Mouse (Mus musculus) brown adipose tissue, adult 24 weeks (tissue): ENCODE data around the gene Tbc1d17. TPM values are rescaled to one million over a fixed set of nuclear protein-coding genes. Genes with fewer than 3 reads are reported as not detected.

Experiments
- H3K27ac ChIP-seq: fragments of 200-500 bp; replicated peaks from 2 replicates; pipeline ENCODE4 v1.5.1; 2012; ENCODE audit warnings: low read depth, mild to moderate bottlenecking, low read length
- H3K4me1 ChIP-seq: fragments of 200-500 bp; 2 replicates; pipeline ENCODE4 v1.6.1; 2012; ENCODE audit warnings: low read length, mixed read lengths; ENCODE audit not compliant: control insufficient read depth, insufficient read depth, insufficient read length
- H3K4me3 ChIP-seq: fragments of 200-500 bp; 2 replicates; pipeline ENCODE4 v1.5.1; 2012; ENCODE audit warnings: low read depth, mild to moderate bottlenecking, low read length, moderate library complexity; ENCODE audit not compliant: insufficient read depth
- polyA plus RNA-seq: library from polyadenylated mRNA; stranded (reverse); fragments of >200 nt; gene quantifications from 2 replicates; pipeline ENCODE4 v1.2.4, GENCODE M21; 2012; ENCODE audit not compliant: missing spikeins, insufficient read depth, insufficient read length

The Tbc1d17 gene
- polyA plus RNA-seq, 1 experiment, result 28.2 TPM

- H3K4me1 ChIP-seq, result peaks cover 14% of the 10 kb centered on the region
- peak overlapping the region; percentile 7; the same call in 1 of the 2 replicates for H3K27ac ChIP-seq
- no peak overlapping the region for H3K4me3 ChIP-seq
Observed at GRCm38 (mm10) chr7:44835373-44836015, 13.4 kb downstream of the Tbc1d17 start.

DNA sequence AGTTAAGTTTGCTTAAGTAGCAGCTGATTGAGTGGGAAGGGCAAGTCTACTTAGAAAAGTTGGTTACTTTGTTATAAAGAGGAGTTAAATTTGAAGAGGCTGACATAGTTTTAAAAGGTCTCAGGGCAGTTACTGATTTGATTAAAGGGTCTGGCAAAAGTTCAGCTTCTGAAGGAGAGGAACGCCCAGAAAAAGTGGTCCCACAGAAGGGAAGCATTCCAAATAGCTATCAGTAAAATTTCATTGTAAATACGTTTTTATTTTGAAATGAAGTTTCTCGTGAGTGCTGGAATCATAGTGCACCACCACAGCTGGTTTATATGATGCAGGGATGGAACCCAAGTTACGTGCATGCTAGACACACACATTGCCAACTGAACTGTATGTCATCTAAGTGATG lies 16.1 kb downstream of the Tbc1d17 start:
- no peak overlapping the region for H3K4me3 ChIP-seq
- H3K4me1 ChIP-seq, result peaks cover 8% of the 10 kb centered on the region
- H3K27ac ChIP-seq, result no peak overlapping the region

GRCm38 (mm10) chr7:44828706-44829105 lies 20.2 kb downstream of the Tbc1d17 start:
- no peak overlapping the region for H3K27ac ChIP-seq
- H3K4me1 ChIP-seq, result no peaks in the 10 kb centered on the region; the same call in 1 of the 2 replicates
- no peak overlapping the region for H3K4me3 ChIP-seq

DNA sequence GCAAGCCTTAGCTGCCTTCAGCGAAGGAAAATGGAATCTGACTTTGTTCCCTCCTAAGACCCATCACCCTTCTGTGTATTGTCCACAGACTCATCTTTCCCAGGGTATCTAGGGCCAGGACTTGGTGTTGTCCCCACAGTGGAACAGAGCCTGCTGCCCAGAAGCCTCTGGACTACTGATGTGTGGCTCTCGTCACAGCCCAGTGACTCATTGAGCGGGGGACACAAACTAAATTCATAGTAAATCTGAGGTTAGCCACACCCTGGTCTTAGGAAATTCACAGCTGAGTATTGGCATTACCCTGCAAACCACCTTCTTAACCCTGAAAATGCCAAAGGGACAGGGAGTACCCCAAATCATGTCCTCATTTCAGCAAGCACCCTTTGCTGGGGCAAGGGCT lies 22.1 kb downstream of the Tbc1d17 start:
- no peaks in the 10 kb centered on the region; the same call in 1 of the 2 replicates for H3K4me1 ChIP-seq
- no peak overlapping the region for H3K4me3 ChIP-seq
- H3K27ac ChIP-seq, result no peak overlapping the region

DNA sequence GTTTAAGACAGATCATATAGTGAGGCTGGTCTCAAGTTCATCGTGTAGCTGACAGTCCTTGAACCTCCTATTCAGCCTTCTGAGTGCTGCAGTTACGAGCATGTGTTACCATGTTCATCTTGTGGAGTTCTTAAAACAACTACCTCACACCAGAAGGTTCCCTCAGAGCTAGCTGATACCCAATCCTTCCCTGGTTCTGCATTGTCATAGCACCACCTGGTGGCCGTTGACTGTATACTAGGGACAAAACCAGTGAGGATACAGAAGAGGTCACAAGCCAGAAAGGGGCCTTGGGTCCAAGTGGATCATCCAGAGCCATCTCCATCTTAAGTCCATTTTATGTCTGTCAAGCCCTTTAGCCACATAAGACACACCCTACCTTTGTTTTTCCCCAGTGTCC lies 24.0 kb downstream of the Tbc1d17 start:
- Histone ChIP-seq H3K27ac (no peak overlapping the region), H3K4me1 (0 out of 2 replicates have a peak, but pooled peaks cover 3% of the 10 kb centered on the region), H3K4me3 (no peak overlapping the region)

GRCm38 (mm10) chr7:44823409-44823808 lies 25.5 kb downstream of the Tbc1d17 start:
- Histone ChIP-seq H3K27ac (no peak overlapping the region), H3K4me1 (peaks cover 12% of the 10 kb centered on the region; the same call in 1 of the 2 replicates), H3K4me3 (no peak overlapping the region)

- H3K4me3 ChIP-seq, result no peak overlapping the region
- H3K27ac ChIP-seq, result no peak overlapping the region
- H3K4me1 ChIP-seq, result peaks cover 20% of the 10 kb centered on the region; the same call in 1 of the 2 replicates
Observed at GRCm38 (mm10) chr7:44821666-44822448, 27.0 kb downstream of the Tbc1d17 start.

DNA sequence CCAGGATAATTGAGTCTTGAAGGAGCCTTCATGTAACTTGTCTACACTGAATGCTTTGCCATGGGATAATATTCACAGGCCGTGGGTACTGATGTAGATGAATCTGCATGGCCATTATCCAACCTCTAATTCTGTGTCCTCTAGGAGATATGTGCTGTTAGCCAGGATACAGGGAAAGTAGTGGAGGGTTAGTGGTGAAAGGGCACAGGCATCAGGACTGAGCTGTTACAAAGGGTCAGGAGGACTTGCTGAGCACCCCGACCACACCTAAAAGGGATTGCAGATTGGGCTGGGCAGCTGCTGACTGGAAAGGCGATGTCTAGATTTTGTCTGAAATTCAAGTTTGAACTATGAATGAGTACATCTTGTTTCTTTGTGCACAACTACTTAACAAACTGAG lies 28.4 kb downstream of the Tbc1d17 start:
- Histone ChIP-seq H3K4me1 (peaks cover 20% of the 10 kb centered on the region; the same call in 1 of the 2 replicates), H3K27ac (no peak overlapping the region), H3K4me3 (no peak overlapping the region)

DNA sequence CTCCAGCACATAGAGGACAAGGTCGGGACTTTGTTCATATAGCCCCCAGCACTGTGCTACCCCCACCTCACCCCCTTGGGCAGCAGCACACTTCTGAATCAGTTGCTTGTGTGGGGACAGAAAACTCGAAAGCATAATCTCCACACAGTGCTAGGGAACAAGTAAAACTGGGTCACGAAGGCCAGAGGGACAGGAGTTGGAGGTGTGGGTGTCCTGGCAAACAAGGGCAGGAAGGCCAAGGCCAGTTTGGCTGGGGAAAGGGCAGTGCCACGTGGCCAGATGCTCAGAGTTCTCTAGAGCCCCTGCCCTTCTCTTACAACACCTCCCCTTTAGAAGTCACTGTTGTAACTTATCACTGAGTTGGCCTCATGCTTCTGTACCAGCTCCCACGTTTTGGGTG lies 29.0 kb downstream of the Tbc1d17 start:
- Histone ChIP-seq H3K4me3 (no peak overlapping the region), H3K27ac (no peak overlapping the region), H3K4me1 (peaks cover 20% of the 10 kb centered on the region)

GRCm38 (mm10) chr7:44819391-44819790 lies 29.5 kb downstream of the Tbc1d17 start:
- peak overlapping the region; percentile 56 for H3K27ac ChIP-seq
- peak overlapping the region; percentile 3; the same call in 1 of the 2 replicates for H3K4me3 ChIP-seq
- H3K4me1 ChIP-seq, result peaks cover 20% of the 10 kb centered on the region

- peak overlapping the region; percentile 59 for H3K27ac ChIP-seq
- H3K4me1 ChIP-seq, result peaks cover 20% of the 10 kb centered on the region
- H3K4me3 ChIP-seq, result peak overlapping the region; percentile 30
Observed at GRCm38 (mm10) chr7:44818751-44819235, 30.1 kb downstream of the Tbc1d17 start.

- peak overlapping the region; percentile 30 for H3K4me3 ChIP-seq
- peaks cover 20% of the 10 kb centered on the region for H3K4me1 ChIP-seq
- peak overlapping the region; percentile 85 for H3K27ac ChIP-seq
Observed at GRCm38 (mm10) chr7:44818164-44818563, 30.7 kb downstream of the Tbc1d17 start.

DNA sequence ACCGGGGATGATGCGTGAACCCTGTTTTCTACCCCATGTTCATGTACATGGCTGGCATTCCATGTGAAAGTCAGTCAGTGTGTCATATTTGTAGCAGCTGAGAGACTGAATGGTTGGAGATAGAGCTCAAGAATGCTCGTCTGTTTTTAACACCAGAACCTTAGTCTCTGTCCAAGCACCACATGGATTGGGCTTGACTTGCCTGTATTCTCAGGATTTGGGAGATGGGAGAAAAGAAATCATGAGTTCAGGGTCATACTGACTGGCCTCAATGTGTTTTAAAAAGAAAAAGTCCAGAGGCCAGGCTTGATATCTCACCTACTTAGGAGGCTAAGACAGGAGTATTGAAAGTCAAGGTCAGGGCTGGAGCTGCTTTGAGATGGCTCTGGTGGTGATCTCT lies 31.4 kb downstream of the Tbc1d17 start:
- peaks cover 20% of the 10 kb centered on the region for H3K4me1 ChIP-seq
- peak overlapping the region; percentile 79 for H3K4me3 ChIP-seq
- peak overlapping the region; percentile 85 for H3K27ac ChIP-seq

DNA sequence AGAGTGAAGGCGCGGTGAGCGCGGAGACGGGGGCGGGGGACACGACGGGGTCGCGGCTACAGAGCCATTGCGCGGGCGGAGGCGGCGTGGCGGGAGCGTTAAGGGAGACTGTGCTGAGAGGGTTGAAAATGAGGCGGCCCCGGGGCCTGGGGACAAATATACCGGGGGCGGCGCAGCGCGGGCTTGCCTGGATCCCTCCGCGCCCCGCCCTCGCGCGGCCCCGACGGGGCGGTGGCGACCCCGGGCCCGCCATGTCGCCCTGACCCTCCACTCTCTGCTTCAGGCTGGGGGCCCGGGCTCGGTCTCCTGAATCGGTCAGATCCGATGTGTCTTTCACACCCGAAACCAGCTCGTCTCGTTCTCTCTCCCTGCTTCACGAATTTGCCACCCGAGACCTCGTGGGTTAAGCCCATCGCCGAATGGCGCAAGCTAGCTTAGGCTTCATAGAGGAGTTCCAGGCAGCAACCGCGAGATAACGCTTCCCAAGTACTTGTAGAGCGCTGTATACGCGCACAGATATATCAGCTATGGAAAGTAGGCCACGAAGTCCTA lies 32.3 kb downstream of the Tbc1d17 start, which contains the start of gene Atf5:
TSS of gene Atf5 (minus strand) at position 189 of the 552 bp plus-strand sequence.
- Histone ChIP-seq H3K4me1 (peaks cover 20% of the 10 kb centered on the region), H3K27ac (peak within 1 kb of the TSS; percentile 85), H3K4me3 (peak within 1 kb of the TSS; percentile 79)
